Mouse (Mus musculus) heart, postnatal 0 days (tissue): ENCODE measurements at regions not wholly inside any gene's neighbourhood (a gene's known extent, or its start where the extent isn't known, plus 50 kb on each side); places are given as distances from the start of the nearest gene placed in this dataset.

Experiments used
- CTCF ChIP-seq: IDR thresholded peaks from 2 replicates; pipeline ENCODE4 v1.5.1; 2016; ENCODE audit warnings: antibody characterized with exemption, control low read depth, low read depth
- EP300 ChIP-seq: IDR thresholded peaks from 2 replicates; pipeline ENCODE4 v1.6.1; 2016; ENCODE audit warnings: antibody characterized with exemption, low read depth

- TF ChIP-seq CTCF (no peak), EP300 (no peak)
These were observed 298.5 kb downstream of the Bmp2 start for GRCm38 (mm10) chr2:133850485-133850884.
